Mouse (Mus musculus): ENCODE measurements around the gene Cep164. TPM values are rescaled to one million over a fixed set of nuclear protein-coding genes. Genes with fewer than 3 reads are reported as not detected.

Gene Cep164
- polyA plus RNA-seq, 1 experiment from 2014 or later: 16.4 TPM

GRCm38 (mm10) chr9:45733246-45733645 is 95.2 kb downstream of the Cep164 start:
- 83% methylated on average over 6 of the region's 6 CpGs for WGBS
- 0 out of 2 replicates have a peak, but pooled peaks cover 2% of the 10 kb centered on the region for H3K4me1 ChIP-seq
- 0 out of 2 replicates have a peak, but pooled peaks cover 5% of the 10 kb centered on the region for H3K27me3 ChIP-seq
- H3K9me3 ChIP-seq: no peaks in the 10 kb centered on the region
- no peak for ATAC-seq (ENCODE audit: low FRiP score, low read depth)
- H3K9ac ChIP-seq (replicated peaks): no peak overlapping the region
- H3K4me3 ChIP-seq: no peak overlapping the region
- H3K4me2 ChIP-seq (replicated peaks): no peak overlapping the region
- no peaks in the 10 kb centered on the region for H3K36me3 ChIP-seq
- H3K27ac ChIP-seq (replicated peaks): no peak overlapping the region

DNA sequence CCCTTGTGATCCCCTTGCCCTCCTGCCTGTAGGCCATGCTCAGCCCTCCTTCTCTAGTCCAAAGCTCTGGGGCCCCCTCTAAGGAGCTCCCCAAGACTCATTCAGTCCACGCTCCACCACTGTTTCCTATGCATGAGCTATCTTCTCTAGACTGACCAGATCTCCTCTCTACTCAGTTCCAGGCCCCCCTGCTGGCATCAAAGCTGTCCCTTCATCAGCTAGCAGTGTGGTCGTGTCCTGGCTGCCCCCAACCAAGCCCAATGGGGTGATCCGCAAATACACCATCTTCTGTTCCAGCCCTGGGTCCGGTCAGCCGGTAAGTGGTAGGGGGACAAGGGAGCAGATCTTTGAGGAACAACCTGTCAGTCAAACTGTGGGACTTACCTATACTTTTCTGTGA is 96.6 kb downstream of the Cep164 start:
- WGBS: 79% methylated on average over 5 of the region's 5 CpGs
- Histone ChIP-seq H3K4me3 (no peak overlapping the region), H3K9me3 (no peaks in the 10 kb centered on the region), H3K9ac (replicated peaks) (no peak overlapping the region), H3K36me3 (no peaks in the 10 kb centered on the region), H3K4me2 (replicated peaks) (no peak overlapping the region), H3K27ac (replicated peaks) (no peak overlapping the region), H3K27me3 (0 out of 2 replicates have a peak, but pooled peaks cover 5% of the 10 kb centered on the region), H3K4me1 (no peaks in the 10 kb centered on the region)
- ATAC-seq (ENCODE audit: low FRiP score, low read depth): no peak

GRCm38 (mm10) chr9:45719997-45720396 is 108.5 kb downstream of the Cep164 start:
- Histone ChIP-seq H3K36me3 (no peaks in the 10 kb centered on the region), H3K9me3 (no peaks in the 10 kb centered on the region), H3K27ac (replicated peaks) (no peak overlapping the region), H3K4me2 (replicated peaks) (no peak overlapping the region), H3K4me1 (no peaks in the 10 kb centered on the region), H3K9ac (replicated peaks) (no peak overlapping the region), H3K4me3 (no peak overlapping the region), H3K27me3 (no peaks in the 10 kb centered on the region)
- 83% methylated on average over 7 of the region's 7 CpGs for WGBS
- no peak for ATAC-seq (ENCODE audit: low FRiP score, low read depth)

Other genes starting within 250 kb of the Cep164 start
- gene Bace1, start 9.9 kb upstream of the Cep164 start, polyA plus RNA-seq (2016; fragmentation: Nextera tagmentation; extraction: Ambion mirVana): 37.7 and 38.8 TPM in 2 replicates
- gene Pcsk7, start 77.8 kb upstream of the Cep164 start, polyA plus RNA-seq (2016; fragmentation: Nextera tagmentation; extraction: Ambion mirVana): 23.1 and 27.8 TPM in 2 replicates
- gene Rnf214, start 78.2 kb upstream of the Cep164 start, polyA plus RNA-seq (2016; fragmentation: Nextera tagmentation; extraction: Ambion mirVana): 98.0 and 98.4 TPM in 2 replicates
- gene Tagln, start 107.4 kb upstream of the Cep164 start, polyA plus RNA-seq (2016; fragmentation: Nextera tagmentation; extraction: Ambion mirVana): 26.6 and 31.6 TPM in 2 replicates
- 36.0 and 36.4 TPM in 2 replicates for gene Sidt2, start 126.6 kb upstream of the Cep164 start, polyA plus RNA-seq (2016; fragmentation: Nextera tagmentation; extraction: Ambion mirVana)
- 291 and 326 TPM in 2 replicates for gene Pafah1b2, start 184.0 kb upstream of the Cep164 start, polyA plus RNA-seq (2016; fragmentation: Nextera tagmentation; extraction: Ambion mirVana)
- 11.8 and 12.6 TPM in 2 replicates for gene Sik3, start 184.1 kb upstream of the Cep164 start, polyA plus RNA-seq (2016; fragmentation: Nextera tagmentation; extraction: Ambion mirVana)